Mouse (Mus musculus) frontal cortex, postnatal 36 days (tissue): ENCODE measurements around the gene Dnajc7.
"Not testable (repeated sequence)": the region's sequence is repeated elsewhere in the genome, so short reads cannot be mapped to it uniquely, and the experiment has no call there.

ENCODE experiments used
- DNase-seq, 2 experiments: peaks; one replicate each; pipeline ENCODE4 v3.0.0; 2022; ENCODE audit warnings: low spot score in 2 of 2

The Dnajc7 gene

DNA sequence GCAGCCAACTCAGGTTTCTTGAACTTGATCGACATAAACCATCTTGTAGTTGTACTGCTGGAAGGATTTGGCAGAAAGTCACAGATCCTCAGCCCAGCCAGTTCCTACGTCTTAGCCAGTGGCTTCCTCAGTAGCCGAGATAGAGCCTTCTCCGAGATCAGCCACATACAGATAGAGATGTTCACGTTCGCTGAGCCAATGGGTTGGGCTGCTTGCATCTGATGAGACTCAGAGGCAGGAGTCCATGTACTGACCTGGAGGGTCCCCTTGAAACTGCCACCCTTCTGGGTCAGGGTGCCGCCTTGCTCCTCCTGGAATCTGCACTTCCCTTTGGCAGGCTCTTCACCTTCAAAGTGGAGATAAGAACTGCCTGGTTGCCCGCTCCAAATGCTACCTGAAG, 70.5 kb downstream of the Dnajc7 start:
- DNase-seq: no peak

DNA sequence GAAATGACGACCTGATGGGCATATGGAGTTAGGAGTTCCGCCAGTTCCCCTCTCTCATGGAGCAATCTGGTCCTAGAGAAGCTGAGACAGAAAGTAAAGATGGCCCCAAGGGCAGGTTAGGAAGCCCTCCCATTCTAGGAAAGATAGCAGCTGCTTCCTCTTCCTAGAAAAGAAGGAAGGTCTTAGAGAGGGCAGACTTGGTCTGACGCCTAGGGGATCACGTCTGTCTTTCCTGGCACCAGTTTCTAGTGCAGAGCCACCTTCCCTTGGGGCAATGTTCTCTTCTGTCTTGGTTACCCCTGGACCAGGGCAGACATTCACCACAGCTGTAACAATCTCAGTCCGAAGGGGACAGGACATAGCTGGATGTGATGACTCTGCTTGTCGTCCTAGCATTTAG, 71.8 kb downstream of the Dnajc7 start:
- no peak for DNase-seq

DNA sequence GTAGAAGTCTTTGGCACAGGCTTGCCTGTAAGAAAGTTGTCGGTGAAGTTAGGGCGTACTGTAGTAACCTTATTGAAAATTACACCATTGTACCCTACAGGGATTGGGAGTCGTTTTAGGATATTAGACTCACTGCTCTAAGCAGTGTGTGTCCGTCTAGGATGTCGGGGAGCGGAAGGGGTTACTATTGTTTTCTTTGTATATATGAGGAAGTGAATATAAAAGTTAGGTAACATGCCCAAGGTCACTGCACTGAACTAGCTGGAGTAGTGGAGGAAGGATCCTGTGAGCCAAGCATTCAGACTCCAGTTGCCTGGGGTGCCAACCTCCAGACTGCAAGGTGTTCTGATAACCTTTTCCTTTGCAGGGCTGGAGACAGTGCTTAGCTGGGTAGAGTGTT, 73.0 kb downstream of the Dnajc7 start:
- no peak for DNase-seq

DNA sequence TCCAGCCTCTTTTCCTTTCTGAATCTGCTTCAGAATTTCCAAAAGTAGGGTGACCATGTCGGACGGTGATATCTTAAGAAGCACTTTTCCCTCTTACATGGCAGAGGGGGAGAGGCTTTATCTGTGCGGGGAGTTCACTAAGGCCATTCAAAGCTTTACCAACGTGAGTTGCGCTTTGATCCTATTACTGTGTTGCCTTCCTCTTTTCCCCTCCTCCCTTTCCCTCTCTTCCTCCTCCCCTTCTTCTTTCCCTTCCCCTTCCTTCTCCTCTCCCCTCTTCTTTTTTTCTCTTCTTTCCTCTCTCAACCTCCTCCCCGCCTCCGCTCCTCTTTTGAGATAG, 74.3 kb downstream of the Dnajc7 start:
- no peak for DNase-seq

DNA sequence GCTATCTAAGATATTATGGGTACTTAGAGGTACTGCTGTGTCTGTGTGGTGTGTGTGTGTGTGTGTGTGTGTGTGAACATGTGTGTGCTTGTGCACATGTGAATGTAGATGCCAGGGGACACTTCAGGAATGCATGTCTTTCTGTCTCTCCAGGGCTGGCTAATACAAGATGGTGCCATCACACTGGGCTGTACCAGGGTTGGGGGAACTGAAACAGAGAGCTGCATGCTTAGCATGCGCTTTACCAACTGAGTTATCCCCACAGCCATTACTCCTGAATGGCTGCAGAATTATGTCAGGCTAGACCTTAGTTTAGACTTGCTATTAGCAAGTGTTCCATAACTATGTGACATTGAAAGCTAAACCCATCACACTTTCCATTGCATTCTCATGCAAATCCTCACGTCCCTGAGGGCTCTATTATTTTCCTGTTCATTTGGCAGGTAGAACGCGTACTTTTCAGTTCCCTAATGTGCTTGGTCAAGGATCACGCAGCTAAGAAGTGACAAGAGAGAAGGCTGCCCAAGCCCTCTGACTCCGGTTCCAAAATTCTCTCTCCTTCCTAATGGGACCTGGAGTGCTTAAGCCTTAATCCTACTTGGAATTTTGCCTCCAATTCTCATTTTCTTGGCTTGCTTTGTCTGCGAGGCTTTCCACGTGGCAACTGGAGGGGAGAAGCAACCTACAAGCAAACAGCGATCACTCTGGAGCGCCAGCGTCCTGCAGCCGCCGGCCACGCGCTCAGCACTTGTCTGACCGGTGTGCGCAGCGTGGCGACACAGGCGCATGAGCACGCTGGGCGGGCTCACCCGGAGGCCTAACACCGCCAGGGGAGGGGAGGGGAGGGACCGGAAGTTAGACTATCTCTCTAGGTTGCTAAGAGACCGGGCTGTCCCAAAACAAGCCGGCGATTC, 74.9 kb downstream of the Dnajc7 start, which contains the start of gene Ttc25:
Gene Ttc25 (plus strand): TSS at position 776 of the 914 bp plus-strand sequence.
- DNase-seq: peak; percentile 77 to 80

DNA sequence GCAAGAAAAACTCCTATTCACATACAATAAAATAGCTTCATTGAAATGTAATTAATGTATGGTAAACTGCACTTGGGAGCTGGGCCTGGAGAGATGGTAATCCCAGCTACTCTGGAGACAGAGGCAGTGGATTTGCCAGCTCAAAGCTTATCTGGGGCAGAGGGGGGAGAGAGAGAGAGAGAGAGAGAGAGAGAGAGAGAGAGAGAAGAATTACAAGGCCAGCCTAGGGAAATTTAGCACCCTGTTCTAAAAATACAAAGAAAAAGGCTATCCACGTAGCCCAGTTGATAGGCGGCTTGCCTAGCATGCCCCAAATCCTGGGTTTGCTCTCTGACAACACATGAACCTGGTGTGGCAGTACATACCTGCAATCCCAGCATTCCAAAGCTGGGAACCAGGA, 78.4 kb downstream of the Dnajc7 start:
- no peak for DNase-seq

DNA sequence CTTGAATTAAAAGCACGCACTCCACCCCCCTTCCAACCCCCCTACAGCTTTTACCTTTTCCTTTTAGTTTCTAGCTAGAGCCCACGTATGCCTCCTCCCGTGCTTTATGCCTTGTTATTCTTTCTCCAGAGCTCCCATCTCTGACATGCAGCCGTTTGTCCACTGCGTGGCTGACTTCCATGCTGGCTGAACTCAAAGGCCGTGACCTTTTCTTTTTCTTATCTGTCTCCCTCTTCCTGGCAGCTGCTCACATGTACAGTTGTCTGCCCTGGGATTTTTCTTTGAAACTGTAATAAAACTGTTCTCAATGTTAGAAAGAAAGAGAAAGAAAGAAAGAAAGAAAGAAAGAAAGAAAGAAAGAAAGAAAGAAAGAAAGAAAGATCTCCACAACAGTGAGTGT, 79.0 kb downstream of the Dnajc7 start:
- no peak for DNase-seq

DNA sequence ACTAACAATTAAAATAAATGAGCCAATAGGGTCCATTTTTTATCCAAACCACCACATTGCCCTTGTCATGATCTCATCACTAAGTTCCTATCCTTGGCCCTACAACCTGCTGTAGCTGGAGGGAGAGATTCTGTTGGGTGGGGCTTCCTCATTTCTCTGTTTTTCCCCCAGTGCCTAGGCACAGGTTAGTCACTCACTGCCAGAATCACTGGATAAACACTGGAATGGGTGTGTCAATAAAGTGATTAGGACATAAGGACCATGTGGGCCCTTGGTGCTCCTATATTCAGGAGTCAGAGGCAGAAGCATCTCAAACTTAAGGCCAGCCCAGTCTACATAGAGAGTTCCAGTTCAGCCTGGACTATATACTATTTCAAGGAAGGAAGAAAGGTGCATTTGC, 83.5 kb downstream of the Dnajc7 start:
- no peak for DNase-seq

DNA sequence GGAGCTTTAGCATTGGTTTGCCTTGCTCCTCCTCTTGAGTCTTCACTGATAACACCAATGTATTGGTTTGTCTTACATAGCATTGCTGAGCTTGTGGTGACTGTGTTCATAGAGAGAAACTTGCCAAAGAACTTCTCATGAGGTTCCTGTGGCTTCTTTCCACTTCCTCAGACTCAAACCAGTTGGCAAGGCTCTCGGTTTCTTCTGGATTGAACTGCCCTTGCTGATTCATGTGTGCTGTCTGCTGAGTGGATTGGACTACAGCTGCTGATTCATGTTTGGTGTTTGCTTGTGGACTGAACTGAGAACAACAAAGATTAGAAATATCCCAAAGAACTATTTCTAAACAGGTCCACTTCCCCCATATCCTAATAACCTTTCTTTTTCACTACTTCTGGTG, 84.0 kb downstream of the Dnajc7 start:
- no peak for DNase-seq

DNA sequence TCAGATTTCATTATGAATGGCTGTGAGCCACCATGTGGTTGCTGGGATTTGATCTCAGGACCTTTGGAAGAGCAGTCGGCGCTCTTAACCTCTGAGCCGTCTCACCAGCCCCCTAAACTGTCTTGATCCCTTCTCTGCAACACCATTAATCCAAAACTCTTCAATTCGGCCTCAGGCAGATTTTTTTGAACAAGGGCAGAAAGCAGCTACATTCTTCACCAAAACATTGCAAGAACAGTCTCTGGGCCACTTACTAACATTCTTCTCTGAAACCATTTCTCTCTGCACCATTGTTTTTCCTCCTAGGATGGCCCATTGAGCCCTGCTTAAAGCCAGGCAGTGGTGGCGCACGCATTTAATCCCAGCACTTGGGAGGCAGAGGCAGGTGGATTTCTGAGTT, 85.1 kb downstream of the Dnajc7 start:
- not testable (repeated sequence) for DNase-seq

DNA sequence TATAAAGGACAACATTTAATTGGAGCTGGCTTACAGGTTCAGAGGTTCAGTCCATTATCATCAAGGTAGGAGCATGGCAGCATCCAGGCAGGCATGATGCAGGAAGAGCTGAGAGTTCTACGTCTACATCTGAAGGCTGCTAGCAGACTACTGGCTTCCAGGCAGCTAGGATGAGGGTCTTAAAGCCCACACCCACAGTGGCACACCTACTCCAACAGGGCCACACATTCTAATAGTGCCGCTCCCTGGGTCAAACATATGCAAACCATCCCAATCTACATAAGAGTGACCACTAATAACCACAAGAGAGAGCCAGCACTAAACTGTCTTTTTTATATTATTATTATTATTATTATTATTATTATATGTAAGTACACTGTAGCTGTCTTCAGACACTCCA, 85.6 kb downstream of the Dnajc7 start:
- not testable (repeated sequence) for DNase-seq

DNA sequence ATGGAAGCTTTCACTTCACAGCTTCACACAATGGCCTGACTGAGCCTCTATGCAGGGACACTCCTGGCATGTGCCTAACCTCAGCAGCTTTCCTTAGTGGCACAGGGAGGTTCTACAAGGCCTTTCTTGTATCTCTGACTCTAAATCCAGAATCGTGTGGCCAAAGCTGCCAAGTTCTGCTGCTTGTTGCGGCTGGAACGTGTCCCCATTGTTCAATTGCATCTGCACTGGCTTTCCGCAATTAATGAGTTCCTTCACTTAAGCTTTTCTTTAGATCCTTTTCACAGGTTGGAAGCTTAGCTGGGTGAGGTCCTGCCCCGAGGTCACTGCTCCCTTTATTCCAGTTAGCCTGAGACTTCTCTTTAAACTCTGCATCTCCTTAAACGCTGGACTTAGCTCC, 86.1 kb downstream of the Dnajc7 start:
- DNase-seq: no peak
